Mouse (Mus musculus) right cerebral cortex, postnatal 25 days (tissue): ENCODE measurements around the gene Upk1b.
"Not testable (repeated sequence)": the region's sequence is repeated elsewhere in the genome, so short reads cannot be mapped to it uniquely, and the experiment has no call there.

Experiments used
- DNase-seq: peaks from one replicate; pipeline ENCODE4 v3.0.0; 2022

Gene Upk1b

DNA sequence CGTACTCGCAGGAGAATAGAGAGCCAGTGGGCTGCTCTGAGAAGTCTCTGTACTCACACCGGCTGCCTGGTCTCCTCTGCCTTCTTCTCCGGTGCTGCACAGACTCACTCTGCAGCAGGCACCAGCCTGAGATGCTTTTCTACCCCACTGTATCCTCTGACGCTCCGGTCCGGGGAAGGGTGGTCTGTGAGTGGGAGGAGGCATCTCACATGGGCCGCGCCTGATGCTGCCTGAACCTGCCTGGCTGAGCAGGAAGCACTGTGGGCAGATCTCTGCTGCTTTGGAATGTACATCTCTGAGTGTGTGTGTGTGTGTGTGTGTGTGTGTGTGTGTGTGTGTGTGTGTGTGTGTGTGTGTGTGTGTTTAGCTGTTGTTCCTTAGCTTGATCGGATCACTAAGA, at the start of gene Upk1b:
Gene Upk1b, minus strand, starts transcription at position 238 of the 400 bp plus-strand sequence.
- no peak for DNase-seq

GRCm38 (mm10) chr16:38828649-38829048, 28.5 kb upstream of the Upk1b start, which contains the start of gene 4930435E12Rik:
Gene 4930435E12Rik (minus strand): TSS chr16:38828749.
- no peak for DNase-seq

DNA sequence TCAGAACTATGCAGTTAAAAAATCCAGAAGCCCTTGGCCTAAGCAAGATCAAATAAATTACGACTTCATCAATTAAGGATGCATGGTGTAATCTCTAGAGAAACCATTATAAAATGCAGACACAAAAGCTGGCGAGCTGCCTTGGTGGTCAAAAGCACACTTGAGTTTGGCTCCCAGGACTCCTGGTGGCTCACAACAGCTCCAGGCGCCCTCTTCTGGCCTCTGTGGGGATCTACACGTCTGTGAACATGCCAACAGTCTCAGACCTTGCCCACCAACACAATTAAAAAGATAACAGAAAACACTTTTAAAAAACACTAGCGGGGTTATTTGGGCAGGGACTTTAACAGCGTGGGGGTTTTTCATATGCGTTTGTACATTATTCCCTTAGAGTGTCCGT, 12.4 kb upstream of the Upk1b start:
- DNase-seq = peak; percentile 37

- no peak for DNase-seq
Observed at GRCm38 (mm10) chr16:38810196-38810595, 10.1 kb upstream of the Upk1b start.

DNA sequence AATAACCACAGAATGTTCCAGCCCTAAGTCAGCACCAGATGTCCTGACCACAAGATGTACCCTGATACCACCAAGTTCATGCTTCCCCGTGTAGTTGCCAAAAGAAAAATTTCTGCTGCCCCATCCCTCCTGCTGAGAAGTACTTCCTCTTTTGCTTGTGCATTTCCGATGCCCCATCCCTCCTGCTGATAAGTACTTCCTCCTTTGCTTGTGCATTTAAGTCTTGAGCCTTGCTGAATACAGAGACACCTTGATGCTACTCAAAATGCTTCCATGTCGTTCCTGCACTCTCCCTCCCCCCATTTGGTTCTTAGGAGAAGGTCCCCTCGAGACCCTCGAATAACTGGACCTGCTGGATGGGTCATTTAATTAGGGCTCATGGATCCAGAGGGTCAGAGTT, 7.7 kb upstream of the Upk1b start:
- not testable (repeated sequence) for DNase-seq

DNA sequence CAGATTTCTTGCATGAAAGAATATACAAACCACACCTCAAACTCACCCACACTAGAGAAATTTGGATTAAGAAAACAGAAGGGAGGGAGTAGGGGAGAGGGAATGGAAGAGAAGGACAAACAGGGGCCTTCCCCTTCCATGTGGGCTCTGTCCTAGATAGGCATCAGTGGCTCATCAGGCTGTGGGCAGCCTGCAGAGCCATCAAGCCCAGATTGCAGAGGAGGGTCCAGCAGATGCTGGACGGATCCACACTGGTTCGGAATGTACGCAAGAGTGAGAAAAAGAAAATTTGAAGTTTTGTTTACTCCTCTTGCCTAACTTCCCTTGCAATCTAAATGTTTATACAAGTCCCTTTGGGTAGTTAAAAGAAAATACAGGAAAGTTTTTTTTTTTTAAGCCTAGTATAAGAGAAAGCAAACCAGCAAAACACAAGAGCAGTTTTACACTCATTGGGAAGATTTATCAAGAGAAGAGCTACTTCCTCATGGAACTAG, 1.1 kb downstream of the Upk1b start:
- DNase-seq = no peak

DNA sequence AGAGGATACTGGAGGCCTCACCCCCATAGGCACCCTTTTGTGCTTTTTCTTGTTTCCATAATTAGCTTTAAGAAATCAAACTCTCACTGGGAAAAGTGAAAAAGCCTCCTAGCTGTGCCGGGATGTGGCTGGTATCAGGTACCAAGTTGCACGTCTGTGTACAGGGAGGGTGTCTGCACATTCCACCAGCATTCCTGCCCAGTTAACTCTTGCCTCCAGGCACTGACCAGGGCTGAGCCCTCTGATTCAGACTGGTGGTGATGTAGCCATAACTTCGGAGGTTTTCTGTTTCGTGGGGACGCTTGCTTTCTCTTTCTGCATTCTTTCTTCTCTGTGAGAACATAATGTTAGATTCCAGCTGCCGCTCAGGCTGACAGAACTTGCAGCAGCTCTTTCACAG, 7.0 kb downstream of the Upk1b start:
- DNase-seq = no peak

GRCm38 (mm10) chr16:38789966-38790365, 10.2 kb downstream of the Upk1b start:
- DNase-seq = no peak

GRCm38 (mm10) chr16:38789016-38789415, 11.1 kb downstream of the Upk1b start:
- DNase-seq = no peak

GRCm38 (mm10) chr16:38785301-38785700, 14.8 kb downstream of the Upk1b start:
- DNase-seq = no peak

DNA sequence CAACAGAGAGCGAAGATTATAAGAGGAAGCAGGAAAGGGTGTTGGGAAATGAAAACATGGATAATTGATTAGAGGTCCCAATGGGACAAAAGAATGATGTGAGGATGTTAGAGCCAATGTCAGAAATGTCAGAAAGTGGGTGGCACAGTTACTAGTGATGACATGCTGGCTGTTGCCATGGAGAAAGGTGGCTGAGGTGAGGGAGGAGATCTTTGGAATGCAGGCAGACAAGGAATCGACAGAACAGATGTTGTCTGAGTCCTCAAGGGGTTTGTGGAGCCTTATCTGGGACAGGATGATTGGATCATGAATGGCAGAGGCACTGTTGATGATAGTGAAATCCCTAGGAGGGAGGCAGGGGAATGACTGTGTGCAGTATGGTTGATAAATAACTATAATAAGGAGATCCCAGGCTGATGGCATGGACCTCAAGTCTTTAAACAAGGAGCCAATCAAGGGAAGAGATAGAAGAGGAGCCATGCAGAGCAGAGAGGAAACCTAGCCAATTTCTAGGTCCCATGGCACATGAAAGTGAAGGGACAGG, 17.5 kb downstream of the Upk1b start:
- DNase-seq = no peak

DNA sequence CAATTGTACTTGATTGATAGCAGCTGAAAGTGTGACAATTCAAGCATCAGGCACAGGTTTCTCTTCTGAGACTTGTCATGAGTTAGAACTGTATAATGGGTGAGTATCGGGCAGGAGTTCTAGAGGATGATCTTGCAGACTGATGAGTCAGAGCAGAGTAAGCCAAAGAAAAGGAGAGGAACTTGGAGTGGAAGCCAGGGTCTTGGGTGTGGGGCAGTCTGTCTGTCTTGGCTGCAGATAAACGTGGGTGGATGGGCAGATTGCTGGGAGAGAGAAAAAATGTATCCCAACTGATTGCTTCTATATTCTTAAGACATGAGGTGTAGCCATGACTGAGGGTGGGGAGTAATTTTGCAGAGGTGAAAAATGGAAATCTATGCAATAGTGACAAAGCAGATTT, 18.2 kb downstream of the Upk1b start:
- DNase-seq = no peak

DNA sequence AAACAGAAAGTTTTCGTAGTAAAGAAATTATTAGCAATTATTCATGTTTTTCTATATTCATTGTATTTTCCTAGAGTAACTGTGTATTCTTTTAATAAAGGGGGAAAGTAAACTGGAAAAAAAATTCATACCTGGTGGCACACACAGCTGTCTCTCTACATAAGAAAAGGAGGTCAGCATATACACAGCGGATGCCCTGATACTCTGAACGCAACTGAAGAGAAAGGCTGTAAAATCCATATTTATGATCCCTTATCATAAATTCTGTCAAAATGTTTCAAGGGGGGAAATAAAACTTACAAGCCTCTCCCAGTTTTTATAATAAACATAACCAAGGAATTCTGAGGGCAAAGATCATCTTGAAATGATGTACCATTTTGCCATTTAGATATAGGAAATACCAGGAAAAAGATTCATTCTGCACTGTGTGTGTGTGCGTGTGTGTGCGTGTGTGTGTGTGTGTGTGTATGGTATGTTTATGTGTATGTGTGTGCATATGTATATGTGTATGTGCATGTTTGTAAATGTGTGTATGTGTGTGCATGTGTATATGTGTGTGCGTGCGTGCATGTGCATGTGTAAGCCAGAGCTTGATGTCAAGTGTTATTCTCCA, 19.1 kb downstream of the Upk1b start:
- no peak for DNase-seq

DNA sequence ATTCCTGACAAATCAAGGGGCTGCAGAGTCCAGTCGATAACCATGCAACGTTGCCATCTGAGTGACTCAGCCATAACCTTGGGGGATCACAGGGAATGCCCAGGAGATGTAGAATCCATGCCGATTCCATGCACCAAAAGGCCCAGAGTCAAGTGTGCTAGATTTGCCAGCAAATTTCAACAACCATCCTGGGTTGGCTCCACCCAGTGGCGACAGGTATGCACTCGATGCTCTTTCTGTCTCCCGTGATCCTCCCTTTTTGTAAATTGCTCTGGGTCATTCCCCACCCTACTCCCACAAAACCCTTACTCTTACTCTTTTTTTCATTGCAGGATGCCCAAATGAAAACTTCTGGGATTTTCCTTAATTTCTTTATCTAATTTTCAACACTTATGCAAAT, 23.8 kb downstream of the Upk1b start:
- DNase-seq = no peak

DNA sequence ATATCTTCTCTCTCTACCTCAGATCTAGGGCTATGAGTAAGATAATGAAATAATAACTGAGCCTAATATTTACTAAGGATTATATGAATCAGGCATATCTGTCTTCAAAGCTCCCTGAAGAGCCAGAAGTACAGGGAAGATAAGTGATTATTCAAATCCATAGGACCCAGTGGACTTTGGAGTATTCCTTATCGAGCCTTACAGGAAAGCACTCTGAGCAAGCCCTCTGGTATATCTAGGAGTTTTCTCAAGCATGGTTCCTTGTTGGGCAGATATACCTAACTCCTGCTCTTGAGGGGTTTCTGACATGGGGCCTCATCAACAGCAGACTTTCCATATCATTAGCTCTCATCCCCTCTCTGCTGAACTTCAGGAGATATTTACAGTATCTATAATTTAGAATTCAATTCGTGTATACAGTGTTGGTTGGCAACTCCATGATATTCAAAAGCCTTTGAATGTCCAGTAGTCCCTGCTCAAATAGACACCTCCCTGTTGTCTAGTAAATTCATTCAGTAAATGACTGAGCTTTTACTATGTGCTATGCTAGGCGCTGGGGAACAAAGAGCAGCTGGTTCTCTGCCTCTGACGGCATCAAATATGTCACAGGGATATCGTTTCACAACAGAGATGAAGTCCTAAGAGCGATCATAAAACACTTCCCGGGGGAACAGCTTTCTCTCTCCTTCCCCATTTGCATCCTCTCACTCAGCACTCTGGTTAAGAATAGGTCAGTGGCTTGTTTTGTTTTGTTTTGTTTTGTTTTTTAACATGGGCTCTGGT, 25.0 kb downstream of the Upk1b start:
- no peak for DNase-seq

DNA sequence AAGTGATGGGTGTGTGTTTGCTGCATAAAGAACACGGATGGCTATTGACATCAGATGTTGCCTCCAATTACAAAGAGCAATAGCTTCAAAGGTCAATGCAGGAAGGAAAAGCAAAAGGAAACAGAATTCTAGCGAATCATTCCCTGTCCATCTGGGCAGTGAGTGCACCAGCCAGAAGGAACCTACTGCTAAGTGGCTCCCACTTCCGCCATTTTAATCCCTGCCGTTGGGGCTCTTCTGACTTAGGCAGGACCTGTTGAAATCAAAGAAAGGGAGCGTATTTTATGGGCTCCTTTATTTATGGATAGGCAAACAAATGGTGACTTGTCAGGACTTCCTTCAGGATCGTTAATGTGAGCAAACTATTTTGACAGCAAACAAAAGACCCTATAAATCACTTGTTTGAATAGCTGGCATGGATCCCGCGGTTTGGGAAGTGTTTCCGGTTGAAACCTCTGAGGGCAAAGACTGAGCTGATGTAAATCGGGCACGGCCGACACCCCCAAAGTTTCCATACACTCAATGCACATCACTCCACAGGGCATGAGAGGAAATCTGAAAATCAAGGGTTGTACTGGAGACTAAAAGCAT, 27.1 kb downstream of the Upk1b start:
- no peak for DNase-seq

GRCm38 (mm10) chr16:38771145-38771544, 29.0 kb downstream of the Upk1b start:
- no peak for DNase-seq

GRCm38 (mm10) chr16:38769529-38769928, 30.6 kb downstream of the Upk1b start:
- no peak for DNase-seq

DNA sequence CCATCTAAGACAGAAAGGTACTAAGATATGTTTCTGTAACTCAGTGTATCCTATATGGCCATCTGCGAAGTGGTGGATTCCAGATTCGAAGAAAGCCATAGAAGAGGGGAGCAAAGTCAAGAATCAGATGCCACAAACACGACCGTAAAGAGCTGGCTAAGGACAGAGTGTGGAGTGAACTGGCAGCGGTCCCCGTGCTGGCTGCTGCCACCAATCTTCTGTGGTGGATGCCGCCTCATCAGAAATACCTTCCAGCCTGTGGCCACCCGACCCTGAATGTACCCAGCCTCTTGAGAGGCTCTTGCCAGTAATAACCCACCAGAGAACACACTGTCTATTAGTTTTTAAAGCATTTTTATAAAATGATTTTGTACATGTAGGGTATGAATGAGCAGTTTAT, 31.7 kb downstream of the Upk1b start:
- DNase-seq = no peak

GRCm38 (mm10) chr16:38767761-38768160, 32.4 kb downstream of the Upk1b start:
- DNase-seq = no peak

DNA sequence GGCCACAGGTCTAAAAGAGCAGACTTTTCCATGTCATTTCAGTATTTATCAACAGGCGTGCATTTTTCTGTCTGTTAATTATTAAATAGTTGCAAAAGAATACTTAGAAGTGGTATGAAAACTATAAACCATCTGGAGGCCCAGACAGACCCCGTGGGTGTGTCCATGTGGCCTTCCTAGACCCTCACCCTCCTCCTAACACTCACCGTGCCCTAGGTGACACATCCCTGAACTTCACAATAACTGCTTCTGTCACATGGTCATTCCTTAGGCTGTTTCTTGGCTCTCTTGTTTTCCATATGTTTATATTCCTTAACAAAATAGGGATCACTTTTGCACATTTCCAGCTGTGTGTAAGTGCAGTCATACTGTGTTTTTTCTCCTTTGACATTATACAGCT, 33.5 kb downstream of the Upk1b start:
- no peak for DNase-seq

GRCm38 (mm10) chr16:38763508-38763907, 36.6 kb downstream of the Upk1b start:
- DNase-seq = no peak

- DNase-seq = no peak
Observed at GRCm38 (mm10) chr16:38762401-38762800, 37.7 kb downstream of the Upk1b start.

- DNase-seq = no peak
Observed at GRCm38 (mm10) chr16:38761972-38762371, 38.2 kb downstream of the Upk1b start.
